Mouse (Mus musculus): ENCODE data around the gene Ogfrl1. TPM values are rescaled to one million over a fixed set of nuclear protein-coding genes. Genes with fewer than 3 reads are reported as not detected.

The Ogfrl1 gene
- polyA plus RNA-seq, 1 experiment from 2014 or later, result 14.8 TPM

GRCm38 (mm10) chr1:23321331-23321851, 76.2 kb downstream of the Ogfrl1 start:
- Histone ChIP-seq H3K9me3 (replicated peaks) (no peaks in the 10 kb centered on the region), H3K4me1 (replicated peaks) (no peaks in the 10 kb centered on the region), H3K4me2 (no peak overlapping the region), H3K4me3 (replicated peaks) (no peak overlapping the region), H3K27me3 (no peaks in the 10 kb centered on the region), H3K27ac (replicated peaks) (no peak overlapping the region), H3K9ac (no peak overlapping the region), H3K36me3 (replicated peaks) (no peaks in the 10 kb centered on the region)
- ATAC-seq (ENCODE audit: insufficient read depth), result no peak
- WGBS (ENCODE audit: insufficient replicate concordance), result 51% methylated on average over 10 of the region's 10 CpGs

GRCm38 (mm10) chr1:23320591-23321195, 76.9 kb downstream of the Ogfrl1 start:
- no peak overlapping the region for H3K27ac ChIP-seq (replicated peaks)
- H3K4me1 ChIP-seq (replicated peaks), result no peaks in the 10 kb centered on the region
- H3K9me3 ChIP-seq (replicated peaks), result no peaks in the 10 kb centered on the region
- WGBS (ENCODE audit: insufficient replicate concordance), result 66% methylated on average over 7 of the region's 7 CpGs
- no peaks in the 10 kb centered on the region for H3K27me3 ChIP-seq
- no peak for ATAC-seq (ENCODE audit: insufficient read depth)
- no peak overlapping the region for H3K4me3 ChIP-seq (replicated peaks)
- H3K36me3 ChIP-seq (replicated peaks), result no peaks in the 10 kb centered on the region
- H3K4me2 ChIP-seq, result no peak overlapping the region
- H3K9ac ChIP-seq, result no peak overlapping the region
